Mouse (Mus musculus) CH12.LX (cell line): ENCODE measurements around the gene Spata2. TPM values are rescaled to one million over a fixed set of nuclear protein-coding genes. Genes with fewer than 3 reads are reported as not detected.

Experiments
- DNase-seq: peaks from one replicate; pipeline ENCODE4 v3.0.0-alpha.2; 2013; ENCODE audit errors: extremely low read depth
- H3K27ac ChIP-seq: 2 replicates; pipeline ENCODE4 v1.5.1; 2012; ENCODE audit warnings: low read depth, mild to moderate bottlenecking, control low read depth, moderate library complexity; ENCODE audit not compliant: insufficient read depth
- H3K27me3 ChIP-seq: replicated peaks from 2 replicates; pipeline ENCODE3; 2012; ENCODE audit warnings: inconsistent platforms
- H3K36me3 ChIP-seq, 2 experiments: replicated peaks in 1 of 2; 2 replicates each; pipeline versions ENCODE3 to v1.6.1; 2012; ENCODE audit warnings: inconsistent platforms in 1 of 2, low read length in 1 of 2, mild to moderate bottlenecking in 1 of 2, mixed read lengths in 1 of 2, moderate library complexity in 1 of 2; ENCODE audit not compliant: control insufficient read depth in 1 of 2, insufficient read depth in 1 of 2
- H3K4me1 ChIP-seq, 2 experiments: 2 replicates each; pipeline ENCODE4 v1.6.1; 2012; ENCODE audit warnings: inconsistent platforms in 1 of 2, moderate library complexity in 1 of 2; ENCODE audit not compliant: insufficient read depth in 2 of 2, control insufficient read depth in 1 of 2
- H3K4me2 ChIP-seq: 2 replicates; pipeline ENCODE4 v1.6.1; 2012; ENCODE audit warnings: low read depth, mild to moderate bottlenecking, control low read depth; ENCODE audit not compliant: poor library complexity, insufficient read depth, severe bottlenecking
- H3K4me3 ChIP-seq, 3 experiments: fragments of 150-350 bp in 1 of 3; sonication (generic) in 1 of 3; replicated peaks in 1 of 3; 2 replicates each; pipeline versions ENCODE3 to v1.5.1; 2011 to 2012; ENCODE audit warnings: low read depth in 2 of 3, low read length in 2 of 3, mild to moderate bottlenecking in 2 of 3, moderate library complexity in 2 of 3, control low read depth in 1 of 3, improper control_type of control experiment in 1 of 3, inconsistent platforms in 1 of 3, mixed read lengths in 1 of 3; ENCODE audit not compliant: poor library complexity in 1 of 3
- H3K79me2 ChIP-seq: replicated peaks from 2 replicates; pipeline ENCODE4 v1.6.1; 2012; ENCODE audit warnings: mild to moderate bottlenecking, moderate library complexity; ENCODE audit not compliant: control insufficient read depth, poor library complexity, insufficient read depth, severe bottlenecking; ENCODE audit errors: extremely low read depth
- H3K9ac ChIP-seq: 2 replicates; pipeline ENCODE4 v1.6.1; 2012; ENCODE audit warnings: low read depth, mild to moderate bottlenecking, control low read depth, moderate library complexity; ENCODE audit not compliant: insufficient read depth
- H3K9me3 ChIP-seq: replicated peaks from 2 replicates; pipeline ENCODE3; 2012; ENCODE audit warnings: low read length, inconsistent platforms, mixed read lengths
- BHLHE40 ChIP-seq: IDR thresholded peaks from 2 replicates; pipeline ENCODE4 v1.6.1; 2011; ENCODE audit warnings: mild to moderate bottlenecking, low read depth, low read length, improper control_type of control experiment
- CHD1 ChIP-seq: IDR thresholded peaks from 2 replicates; pipeline ENCODE4 v1.6.1; 2012; ENCODE audit warnings: low read depth, low read length, improper control_type of control experiment, inconsistent platforms
- CHD2 ChIP-seq: IDR thresholded peaks from 2 replicates; pipeline ENCODE4 v1.6.1; 2011; ENCODE audit warnings: low read length, improper control_type of control experiment
- CTCF ChIP-seq, 2 experiments: IDR thresholded peaks in 1 of 2; conservative IDR thresholded peaks in 1 of 2; 2 replicates each; pipeline ENCODE4 v1.5.1; 2011 to 2012; ENCODE audit warnings: low read depth in 2 of 2, low read length in 2 of 2, improper control_type of control experiment in 1 of 2, inconsistent platforms in 1 of 2, mild to moderate bottlenecking in 1 of 2, moderate library complexity in 1 of 2
- E2F4 ChIP-seq: IDR thresholded peaks from 2 replicates; pipeline ENCODE4 v1.6.1; 2011; ENCODE audit warnings: low read depth, low read length, improper control_type of control experiment; ENCODE audit not compliant: insufficient replicate concordance
- ELF1 ChIP-seq: IDR thresholded peaks from 2 replicates; pipeline ENCODE4 v1.6.1; 2014; ENCODE audit warnings: low read depth, mild to moderate bottlenecking, inconsistent platforms, low read length, improper control_type of control experiment
- EP300 ChIP-seq: IDR thresholded peaks from 2 replicates; pipeline ENCODE4 v1.6.1; 2011; ENCODE audit warnings: low read length, improper control_type of control experiment
- ETS1 ChIP-seq: conservative IDR thresholded peaks from 2 replicates; pipeline ENCODE4 v1.6.1; 2012; ENCODE audit warnings: low read depth, mild to moderate bottlenecking, inconsistent platforms, low read length, improper control_type of control experiment, moderate library complexity
- GABPA ChIP-seq: IDR thresholded peaks from 2 replicates; pipeline ENCODE4 v1.6.1; 2012; ENCODE audit warnings: low read depth, low read length, improper control_type of control experiment, inconsistent platforms; ENCODE audit not compliant: insufficient replicate concordance
- HCFC1 ChIP-seq: IDR thresholded peaks from 2 replicates; pipeline ENCODE4 v1.6.1; 2012; ENCODE audit warnings: low read depth, mild to moderate bottlenecking, inconsistent platforms, low read length, improper control_type of control experiment
- JUND ChIP-seq: conservative IDR thresholded peaks from 2 replicates; pipeline ENCODE4 v1.6.1; 2011; ENCODE audit warnings: low read depth, low read length, improper control_type of control experiment
- KAT2A ChIP-seq: IDR thresholded peaks from 2 replicates; pipeline ENCODE4 v1.6.1; 2012; ENCODE audit warnings: low read length, improper control_type of control experiment, inconsistent platforms; ENCODE audit not compliant: insufficient replicate concordance
- MAFK ChIP-seq: IDR thresholded peaks from 2 replicates; pipeline ENCODE4 v1.6.1; 2011; ENCODE audit warnings: low read length, improper control_type of control experiment; ENCODE audit not compliant: insufficient replicate concordance
- MAX ChIP-seq: IDR thresholded peaks from 2 replicates; pipeline ENCODE4 v1.6.1; 2011; ENCODE audit warnings: low read length, improper control_type of control experiment
- MAZ ChIP-seq: IDR thresholded peaks from 2 replicates; pipeline ENCODE4 v1.6.1; 2012; ENCODE audit warnings: low read depth, mild to moderate bottlenecking, inconsistent platforms, low read length, improper control_type of control experiment, moderate library complexity
- MEF2A ChIP-seq: IDR thresholded peaks from 2 replicates; pipeline ENCODE4 v1.6.1; 2014; ENCODE audit warnings: low read depth, mild to moderate bottlenecking, inconsistent platforms, low read length, improper control_type of control experiment, borderline replicate concordance
- MXI1 ChIP-seq: IDR thresholded peaks from 2 replicates; pipeline ENCODE4 v1.6.1; 2011; ENCODE audit warnings: mild to moderate bottlenecking, low read depth, low read length, improper control_type of control experiment
- NRF1 ChIP-seq: IDR thresholded peaks from 2 replicates; pipeline ENCODE4 v1.6.1; 2014; ENCODE audit warnings: low read depth, mild to moderate bottlenecking, inconsistent platforms, low read length, improper control_type of control experiment, moderate library complexity
- POLR2AphosphoS2 ChIP-seq: IDR thresholded peaks from 2 replicates; pipeline ENCODE4 v1.6.1; 2011; ENCODE audit warnings: low read depth, low read length, improper control_type of control experiment
- RAD21 ChIP-seq: IDR thresholded peaks from 2 replicates; pipeline ENCODE4 v1.6.1; 2011; ENCODE audit warnings: low read depth, mild to moderate bottlenecking, low read length, improper control_type of control experiment, moderate library complexity
- RCOR1 ChIP-seq: conservative IDR thresholded peaks from 2 replicates; pipeline ENCODE4 v1.6.1; 2012; ENCODE audit warnings: low read depth, mild to moderate bottlenecking, inconsistent platforms, low read length, improper control_type of control experiment
- TCF12 ChIP-seq: IDR thresholded peaks from 2 replicates; pipeline ENCODE4 v1.6.1; 2014; ENCODE audit warnings: low read depth, mild to moderate bottlenecking, inconsistent platforms, low read length, improper control_type of control experiment
- UBTF ChIP-seq: IDR thresholded peaks from 2 replicates; pipeline ENCODE4 v1.6.1; 2012; ENCODE audit warnings: low read depth, mild to moderate bottlenecking, inconsistent platforms, low read length, improper control_type of control experiment, moderate library complexity
- USF1 ChIP-seq: IDR thresholded peaks from 2 replicates; pipeline ENCODE4 v1.6.1; 2014; ENCODE audit warnings: low read depth, mild to moderate bottlenecking, inconsistent platforms, low read length, improper control_type of control experiment
- USF2 ChIP-seq: conservative IDR thresholded peaks from 2 replicates; pipeline ENCODE4 v1.6.1; 2011; ENCODE audit warnings: low read depth, low read length, improper control_type of control experiment
- ZKSCAN1 ChIP-seq: IDR thresholded peaks from 2 replicates; pipeline ENCODE4 v1.6.1; 2012; ENCODE audit warnings: low read depth, inconsistent platforms, low read length, improper control_type of control experiment, borderline replicate concordance
- ZMIZ1 ChIP-seq: IDR thresholded peaks from 2 replicates; pipeline ENCODE4 v1.6.1; 2012; ENCODE audit warnings: low read depth, mild to moderate bottlenecking, inconsistent platforms, low read length, improper control_type of control experiment
- ZNF384 ChIP-seq: IDR thresholded peaks from 2 replicates; pipeline ENCODE4 v1.6.1; 2012; ENCODE audit warnings: low read depth, low read length, improper control_type of control experiment, inconsistent platforms
- dilution Hi-C: fragments of 300-500 bp; cut with MboI; formaldehyde crosslinking; loops from 2 replicates; pipeline ENCODE4 v1.14.3; 2020; ENCODE audit warnings: low sequenced_read_pairs; ENCODE audit not compliant: extremely low pct_unique_long_range_greater_than_20kb, extremely low pct_ligation_motif_present
- in situ Hi-C: fragments of 300-500 bp; cut with MboI; formaldehyde crosslinking; loops from 3 replicates; pipeline ENCODE4 v1.14.3; 2019; ENCODE audit warnings: low sequenced_read_pairs, low pct_ligation_motif_present, low pct_unique_long_range_greater_than_20kb, mixed read lengths
- polyA plus RNA-seq: library from polyadenylated mRNA; unstranded; fragments of >175 nt; gene quantifications from 2 replicates; pipeline ENCODE4 v1.2.1, GENCODE M21; 2012; ENCODE audit warnings: low read depth; ENCODE audit not compliant: insufficient read length
- total RNA-seq, 2 experiments: library from RNA; depleted of rRNA; stranded (reverse); fragments of 300-350 nt in 1 of 2; fragments of >200 nt in 1 of 2; gene quantifications; 2 replicates each; pipeline ENCODE4 v1.2.3; 2012 to 2014

Gene Spata2
- total and polyA plus RNA-seq, 3 experiments, result 9.1 to 22.8 (median 10.5) TPM

- Histone ChIP-seq H3K4me1 (peaks cover 18 to 61% of the 10 kb centered on the region in 2 experiments), H3K79me2 (peaks cover 77% of the 10 kb centered on the region), H3K4me2 (no peak overlapping the region), H3K27ac (no peak overlapping the region), H3K4me3 (no peak overlapping the region), H3K36me3 (peaks cover 55 to 66% of the 10 kb centered on the region in 2 experiments), H3K9me3 (no peaks in the 10 kb centered on the region), H3K27me3 (no peaks in the 10 kb centered on the region), H3K9ac (no peak overlapping the region)
- dilution Hi-C loops, result no loop called here
- in situ Hi-C loops, result loop anchor here (10.0 kb wide), 1 partner anchor 423 kb away; the partner anchor contains the start of gene Znfx1
- TF ChIP-seq ZNF384 (no peak), RCOR1 (no peak), UBTF (no peak), HCFC1 (no peak), MXI1 (no peak), USF1 (no peak), USF2 (no peak), ETS1 (no peak), EP300 (no peak), MEF2A (no peak), E2F4 (no peak), ELF1 (no peak), ZKSCAN1 (no peak), KAT2A (no peak), MAX (no peak), MAFK (no peak)
- DNase-seq, result no peak
Observed at GRCm38 (mm10) chr2:167487551-167487950, 5.1 kb downstream of the Spata2 start.

- H3K79me2 ChIP-seq, result peaks cover 67% of the 10 kb centered on the region
- H3K4me2 ChIP-seq, result no peak overlapping the region
- no peaks in the 10 kb centered on the region for H3K27me3 ChIP-seq
- TF ChIP-seq CTCF (conservative IDR thresholded peaks at IDR 0.05 in 1 of 2, IDR thresholded peaks at IDR 0.05 in 1 of 2; ENCODE audit: low read depth in 2 of 2, low read length in 2 of 2) (no peak), BHLHE40 (no peak), RAD21 (no peak), POLR2AphosphoS2 (no peak), MAZ (no peak), MAFK (no peak), GABPA (no peak), CHD2 (no peak), TCF12 (no peak), CHD1 (no peak), JUND (no peak), KAT2A (no peak), MXI1 (no peak), ZKSCAN1 (no peak), ZMIZ1 (no peak), ZNF384 (no peak), NRF1 (no peak)
- TF ChIP-seq, all 38 proteins: peak for 0
- H3K27ac ChIP-seq, result peak overlapping the region; percentile 12; the same call in 1 of the 2 replicates
- peaks cover 60 to 72% of the 10 kb centered on the region in 2 experiments for H3K36me3 ChIP-seq
- in situ Hi-C loops (loop anchor here (10.0 kb wide), 1 partner anchor 422 kb away; the partner anchor contains the start of gene Znfx1), dilution Hi-C loops (no loop called here)
- H3K4me3 ChIP-seq, result no peak overlapping the region
- H3K9me3 ChIP-seq, result no peaks in the 10 kb centered on the region
- peaks cover 18 to 58% of the 10 kb centered on the region in 2 experiments for H3K4me1 ChIP-seq
- no peak overlapping the region for H3K9ac ChIP-seq
- DNase-seq, result no peak
Observed at GRCm38 (mm10) chr2:167486573-167486972, 6.1 kb downstream of the Spata2 start.
